Mouse (Mus musculus) thymus, adult 2 months (tissue): ENCODE measurements around the gene Trim8. TPM values are rescaled to one million over a fixed set of nuclear protein-coding genes. Genes with fewer than 3 reads are reported as not detected.

ENCODE experiments used
- DNase-seq: peaks from one replicate; pipeline ENCODE4 v3.0.0; 2021
- H3K27ac ChIP-seq: fragments of 200-500 bp; 2 replicates; pipeline ENCODE4 v1.5.1; 2012; ENCODE audit warnings: low read length, control low read depth; ENCODE audit not compliant: control insufficient read depth, insufficient read depth
- H3K27me3 ChIP-seq: fragments of 200-500 bp; 2 replicates; pipeline ENCODE4 v1.6.1; 2012; ENCODE audit warnings: mild to moderate bottlenecking, low read length, moderate library complexity, mixed read lengths; ENCODE audit not compliant: control insufficient read depth, insufficient read depth
- H3K36me3 ChIP-seq: fragments of 200-500 bp; 2 replicates; pipeline ENCODE4 v1.6.1; 2012; ENCODE audit warnings: mild to moderate bottlenecking, low read length, moderate library complexity; ENCODE audit not compliant: control insufficient read depth, insufficient read depth
- H3K4me1 ChIP-seq: fragments of 200-500 bp; replicated peaks from 2 replicates; pipeline ENCODE4 v1.6.1; 2012; ENCODE audit warnings: low read length; ENCODE audit not compliant: control insufficient read depth, insufficient read depth
- H3K4me3 ChIP-seq: fragments of 200-500 bp; 2 replicates; pipeline ENCODE4 v1.5.1; 2012; ENCODE audit warnings: mild to moderate bottlenecking, low read length, control low read depth, moderate library complexity; ENCODE audit not compliant: control insufficient read depth, insufficient read depth
- CTCF ChIP-seq: fragments of 200-500 bp; IDR thresholded peaks from 2 replicates; pipeline ENCODE4 v1.5.1; 2012; ENCODE audit warnings: mild to moderate bottlenecking, control low read depth, low read length, moderate library complexity, borderline replicate concordance; ENCODE audit not compliant: control insufficient read depth, poor library complexity, insufficient read depth; ENCODE audit errors: extremely low read depth
- POLR2A ChIP-seq: fragments of 200-500 bp; IDR thresholded peaks from 2 replicates; pipeline ENCODE4 v1.6.1; 2012; ENCODE audit warnings: mild to moderate bottlenecking, low read length, control low read depth, moderate library complexity; ENCODE audit not compliant: control insufficient read depth, poor library complexity, insufficient read depth; ENCODE audit errors: extremely low read depth
- WGBS: fragments of 180-500 bp; shearing (Covaris S2); methylation state at CpG from one replicate; pipeline ENCODE4 v1.1.7; 2018; 5-methylcytosine and 5-hydroxymethylcytosine counted together
- polyA plus RNA-seq: library from polyadenylated mRNA; depleted of rRNA; stranded (reverse); fragments of >200 nt; gene quantifications from 2 replicates; pipeline ENCODE4 v1.2.3, GENCODE M21; 2012

Gene Trim8
- polyA plus RNA-seq, 1 experiment, result 57.9 TPM

- Histone ChIP-seq H3K27ac (no peak overlapping the region), H3K27me3 (no peaks in the 10 kb centered on the region), H3K36me3 (no peaks in the 10 kb centered on the region; the same call in 1 of the 2 replicates)
These were observed 5.7 kb downstream of the Trim8 start for GRCm38 (mm10) chr19:46507181-46507581.

GRCm38 (mm10) chr19:46507806-46508205 lies 6.3 kb downstream of the Trim8 start:
- H3K27me3 ChIP-seq, result no peaks in the 10 kb centered on the region
- H3K36me3 ChIP-seq, result peaks cover 4% of the 10 kb centered on the region; the same call in 1 of the 2 replicates
- TF ChIP-seq POLR2A, result no peak
- peaks cover 74% of the 10 kb centered on the region for H3K4me1 ChIP-seq
- WGBS, result 93% methylated on average over 1 of the region's 1 CpGs
- no peak overlapping the region for H3K27ac ChIP-seq
- H3K4me3 ChIP-seq, result no peak overlapping the region
- no peak for DNase-seq

More at GRCm38 (mm10) chr19:46507181-46507581, 5.7 kb downstream of the Trim8 start:
- Histone ChIP-seq H3K4me3 (no peak overlapping the region), H3K4me1 (peaks cover 74% of the 10 kb centered on the region)
- TF ChIP-seq POLR2A, result no peak
- TF ChIP-seq CTCF, result no peak
- 89% methylated on average over 8 of the region's 8 CpGs for WGBS
- no peak for DNase-seq

DNA sequence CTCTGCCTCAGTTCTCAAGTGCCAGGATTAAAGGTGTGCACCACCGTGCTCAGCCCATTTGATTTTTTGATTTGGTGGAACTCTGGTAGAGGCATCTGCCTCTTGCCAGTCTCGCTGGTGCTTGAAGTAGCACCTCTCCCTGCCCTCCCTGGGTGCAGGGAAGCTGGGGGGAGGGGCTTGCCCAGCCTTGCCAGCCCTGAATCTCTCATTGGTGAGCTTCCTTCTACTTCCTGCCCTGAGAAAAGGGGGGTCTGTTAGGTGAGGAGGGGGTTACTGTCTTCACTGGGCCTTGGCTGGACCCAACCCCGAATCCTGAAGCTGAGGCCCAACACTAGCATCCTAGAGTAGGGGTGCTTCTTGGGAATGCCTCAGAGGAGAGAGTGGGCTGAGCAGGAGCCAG lies 7.2 kb downstream of the Trim8 start:
- 0 out of 2 replicates have a peak overlapping the region, but pooled peaks have one; percentile 29 for H3K27ac ChIP-seq
- peaks cover 74% of the 10 kb centered on the region for H3K4me1 ChIP-seq

DNA sequence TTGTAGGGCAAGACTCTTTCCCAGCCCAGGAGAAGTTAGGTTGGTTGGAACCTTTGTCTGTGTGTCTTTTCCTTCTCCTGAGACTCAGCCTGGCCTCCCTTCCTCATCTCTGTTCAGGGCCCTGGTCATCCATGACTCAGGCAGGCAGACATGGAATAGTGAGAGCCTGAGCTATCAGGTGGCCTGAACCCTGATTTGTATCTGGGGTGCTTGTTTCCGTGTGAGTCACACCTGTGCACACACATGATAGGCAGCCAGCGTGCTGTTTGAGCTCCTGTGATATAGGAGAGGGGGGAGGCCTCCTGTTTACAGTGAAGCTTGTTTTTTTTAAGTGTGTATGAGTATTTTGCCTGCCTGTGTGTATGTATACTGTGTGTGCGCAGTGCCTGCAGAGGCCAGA lies 7.7 kb downstream of the Trim8 start:
- Histone ChIP-seq H3K4me1 (peaks cover 71% of the 10 kb centered on the region), H3K4me3 (no peak overlapping the region), H3K27ac (peak overlapping the region; percentile 29; the same call in 1 of the 2 replicates), H3K36me3 (peaks cover 18% of the 10 kb centered on the region), H3K27me3 (no peaks in the 10 kb centered on the region)
- no peak for DNase-seq
- 51% methylated on average over 3 of the region's 3 CpGs for WGBS
- no peak for TF ChIP-seq POLR2A

More for the DNA sequence above, 7.2 kb downstream of the Trim8 start:
- DNase-seq, result peak; percentile 39
- Histone ChIP-seq H3K4me3 (no peak overlapping the region), H3K36me3 (peaks cover 13% of the 10 kb centered on the region), H3K27me3 (no peaks in the 10 kb centered on the region)
- TF ChIP-seq CTCF (no peak), POLR2A (no peak)
- WGBS, result 77% methylated on average over 3 of the region's 3 CpGs

DNA sequence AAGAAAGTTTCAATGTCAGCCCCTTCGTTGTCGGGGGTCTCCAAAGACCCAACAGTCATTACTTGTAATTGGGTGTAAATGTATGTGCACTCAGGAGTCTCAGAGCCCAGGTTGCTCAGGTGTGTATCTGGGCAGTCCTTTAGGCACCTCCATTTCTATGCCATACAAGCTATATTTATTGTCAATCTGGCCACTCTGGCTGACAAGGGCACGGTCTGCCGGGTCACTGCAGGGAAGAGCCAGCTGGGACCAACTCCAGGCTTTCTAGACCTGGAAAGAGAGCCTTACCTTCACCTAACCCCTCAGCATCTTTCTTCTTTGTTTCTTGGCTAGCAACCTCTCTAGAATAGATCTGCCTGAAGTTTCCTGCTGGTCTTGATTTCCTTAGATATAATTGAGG lies 8.2 kb downstream of the Trim8 start:
- no peak overlapping the region for H3K4me3 ChIP-seq
- no peak for DNase-seq
- 79% methylated on average over 4 of the region's 4 CpGs for WGBS
- peaks cover 23% of the 10 kb centered on the region for H3K36me3 ChIP-seq
- no peaks in the 10 kb centered on the region for H3K27me3 ChIP-seq
- peaks cover 67% of the 10 kb centered on the region for H3K4me1 ChIP-seq
- TF ChIP-seq POLR2A (no peak), CTCF (no peak)
- H3K27ac ChIP-seq, result no peak overlapping the region; the same call in 1 of the 2 replicates

GRCm38 (mm10) chr19:46510401-46510800 lies 8.9 kb downstream of the Trim8 start:
- Histone ChIP-seq H3K36me3 (peaks cover 30% of the 10 kb centered on the region), H3K27ac (no peak overlapping the region), H3K4me3 (no peak overlapping the region), H3K4me1 (peaks cover 61% of the 10 kb centered on the region), H3K27me3 (no peaks in the 10 kb centered on the region)
- WGBS, result 79% methylated on average over 5 of the region's 5 CpGs
- no peak for TF ChIP-seq POLR2A
- no peak for TF ChIP-seq CTCF
- no peak for DNase-seq

DNA sequence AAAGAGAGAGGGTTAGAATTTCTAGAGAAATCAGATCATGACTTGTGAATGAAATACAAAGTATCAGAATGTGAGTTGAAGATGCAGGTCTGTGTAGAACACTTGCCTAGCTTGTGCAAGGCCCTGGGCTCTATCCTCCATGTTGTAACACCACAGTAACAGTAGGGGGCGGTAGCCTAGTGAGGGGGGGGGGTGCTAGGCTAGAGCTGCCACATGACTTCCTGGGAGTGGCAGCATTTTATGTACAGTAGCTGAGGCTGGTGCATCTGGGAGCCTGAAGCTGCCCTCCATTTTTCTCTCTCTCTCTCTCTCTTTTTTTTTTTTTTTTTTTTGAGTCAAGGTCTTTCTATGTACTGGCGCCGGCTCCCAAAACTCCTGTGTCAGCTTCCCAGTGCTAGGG lies 9.3 kb downstream of the Trim8 start:
- Histone ChIP-seq H3K4me3 (no peak overlapping the region), H3K27me3 (no peaks in the 10 kb centered on the region), H3K4me1 (peaks cover 56% of the 10 kb centered on the region), H3K36me3 (peaks cover 34% of the 10 kb centered on the region), H3K27ac (peak overlapping the region; percentile 92)
- DNase-seq, result peak; percentile 49
- 24% methylated on average over 3 of the region's 3 CpGs for WGBS
- TF ChIP-seq CTCF (peak; percentile 67; the same call in 1 of the 2 replicates), POLR2A (no peak)

DNA sequence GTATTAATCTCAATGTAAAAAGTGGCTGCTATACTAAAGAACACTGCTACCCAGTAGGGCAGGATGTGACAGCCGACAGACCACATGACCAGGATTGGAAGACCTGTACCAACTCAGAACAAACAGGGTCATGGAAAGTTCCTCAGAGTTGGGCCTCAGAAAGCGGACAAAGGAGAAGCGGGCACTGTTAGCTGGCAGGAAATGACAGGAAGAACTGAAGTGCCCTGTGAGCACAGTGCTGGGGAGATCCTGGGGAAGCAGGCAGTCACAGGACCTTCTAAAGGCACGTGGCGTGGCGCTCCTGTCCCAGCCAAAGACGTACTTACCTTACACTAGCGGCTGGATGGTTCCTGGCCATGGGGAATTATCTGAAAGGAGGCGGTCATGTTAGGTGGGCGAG lies 9.8 kb downstream of the Trim8 start:
- peaks cover 37% of the 10 kb centered on the region for H3K36me3 ChIP-seq
- peaks cover 52% of the 10 kb centered on the region for H3K4me1 ChIP-seq
- no peaks in the 10 kb centered on the region for H3K27me3 ChIP-seq
- TF ChIP-seq CTCF, result no peak
- TF ChIP-seq POLR2A, result no peak
- 70% methylated on average over 10 of the region's 10 CpGs for WGBS
- H3K4me3 ChIP-seq, result no peak overlapping the region
- peak; percentile 33 for DNase-seq
- H3K27ac ChIP-seq, result peak overlapping the region; percentile 92
